Mouse (Mus musculus): ENCODE results near the gene Tmem239.

The Tmem239 gene

GRCm38 (mm10) chr2:130412775-130413174 lies 6.5 kb downstream of the Tmem239 start:
- no peak for DNase-seq

GRCm38 (mm10) chr2:130414094-130414856 lies 8.0 kb downstream of the Tmem239 start:
- no peak for DNase-seq

GRCm38 (mm10) chr2:130421781-130422620 lies 15.7 kb downstream of the Tmem239 start:
- DNase-seq: no peak

GRCm38 (mm10) chr2:130423397-130424125 lies 17.3 kb downstream of the Tmem239 start:
- peak in 1 of 2 experiments; percentile 90 for DNase-seq

- peak; percentile 96 for DNase-seq
These were observed 18.0 kb downstream of the Tmem239 start, which contains the start of the genes Vps16 and Pced1a for GRCm38 (mm10) chr2:130424126-130424853. Vps16 (plus strand) TSS chr2:130424339. Pced1a (minus strand) TSS chr2:130424701.

GRCm38 (mm10) chr2:130425112-130425511 lies 18.8 kb downstream of the Tmem239 start:
- DNase-seq: peak in 1 of 2 experiments; percentile 40

GRCm38 (mm10) chr2:130429851-130430250 lies 23.6 kb downstream of the Tmem239 start:
- DNase-seq: no peak

GRCm38 (mm10) chr2:130430484-130430883 lies 24.2 kb downstream of the Tmem239 start:
- no peak for DNase-seq

- no peak for DNase-seq
These were observed 25.9 kb downstream of the Tmem239 start for GRCm38 (mm10) chr2:130432157-130432556.

- peak in 1 of 2 experiments; percentile 62 for DNase-seq
These were observed 26.9 kb downstream of the Tmem239 start for GRCm38 (mm10) chr2:130433152-130433551.

- DNase-seq: no peak
These were observed 30.5 kb downstream of the Tmem239 start for GRCm38 (mm10) chr2:130436769-130437168.

- no peak for DNase-seq
These were observed 32.6 kb downstream of the Tmem239 start for GRCm38 (mm10) chr2:130438861-130439260.

- peak in 1 of 2 experiments; percentile 39 for DNase-seq
These were observed 33.7 kb downstream of the Tmem239 start for GRCm38 (mm10) chr2:130439840-130440480.

GRCm38 (mm10) chr2:130442162-130442561 lies 35.9 kb downstream of the Tmem239 start:
- no peak for DNase-seq

- no peak for DNase-seq
These were observed 42.2 kb downstream of the Tmem239 start for GRCm38 (mm10) chr2:130448449-130448848.

- no peak for DNase-seq
These were observed 42.9 kb downstream of the Tmem239 start for GRCm38 (mm10) chr2:130449021-130449793.

- DNase-seq: peak; percentile 96
These were observed 43.6 kb downstream of the Tmem239 start, which contains the start of gene Ptpra for GRCm38 (mm10) chr2:130449794-130450433. Ptpra (plus strand) TSS chr2:130450278.

GRCm38 (mm10) chr2:130450434-130450796 lies 44.1 kb downstream of the Tmem239 start:
- peak in 1 of 2 experiments; percentile 84 for DNase-seq

GRCm38 (mm10) chr2:130451086-130451726 lies 44.9 kb downstream of the Tmem239 start:
- DNase-seq: no peak

- DNase-seq: peak in 1 of 2 experiments; percentile 28
These were observed 45.4 kb downstream of the Tmem239 start for GRCm38 (mm10) chr2:130451727-130452090.

All from cerebellum, postnatal 25 days (tissue).